Mouse (Mus musculus) megakaryocyte, embryonic 14.5 days (primary cell): ENCODE data around the gene C2cd4b.

Experiments used
- FLI1 ChIP-seq: IDR thresholded peaks from 2 replicates; pipeline ENCODE4 v1.6.1; 2012; ENCODE audit warnings: low read length, inconsistent platforms, mixed read lengths
- GATA1 ChIP-seq: IDR thresholded peaks from 3 replicates; pipeline ENCODE4 v1.6.1; 2012; ENCODE audit warnings: mixed read lengths, low read length, inconsistent platforms, borderline replicate concordance

DNA sequence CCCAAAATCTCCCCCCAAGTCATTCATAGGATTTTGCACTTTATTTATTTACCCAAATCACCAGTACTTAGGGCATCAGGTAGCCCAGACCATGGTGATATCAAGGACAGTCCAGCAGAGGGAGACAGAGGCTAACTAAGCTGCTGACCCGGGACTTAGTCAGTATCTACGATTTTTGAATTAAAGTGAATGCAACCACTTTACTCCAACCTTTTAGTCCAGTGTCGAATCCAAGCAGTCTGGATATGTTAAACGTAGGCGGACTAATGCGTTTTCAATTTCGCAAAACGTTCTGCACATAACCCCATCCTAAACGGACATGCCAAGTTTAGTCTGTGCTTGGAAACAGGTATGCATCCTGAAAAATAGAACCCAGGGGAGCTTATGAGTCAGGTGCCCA is 551 bp upstream of the C2cd4b start:
- no peak for TF ChIP-seq GATA1
- TF ChIP-seq FLI1: no peak
